Mouse (Mus musculus) WW6 (cell line): ENCODE data around the gene Zfp689.
"Not testable (repeated sequence)": the region's sequence is repeated elsewhere in the genome, so short reads cannot be mapped to it uniquely, and the experiment has no call there.

ENCODE experiments used
- DNase-seq: peaks from one replicate; pipeline ENCODE4 v3.0.0-alpha.2; 2013; ENCODE audit warnings: low read depth, low spot score

Gene Zfp689

DNA sequence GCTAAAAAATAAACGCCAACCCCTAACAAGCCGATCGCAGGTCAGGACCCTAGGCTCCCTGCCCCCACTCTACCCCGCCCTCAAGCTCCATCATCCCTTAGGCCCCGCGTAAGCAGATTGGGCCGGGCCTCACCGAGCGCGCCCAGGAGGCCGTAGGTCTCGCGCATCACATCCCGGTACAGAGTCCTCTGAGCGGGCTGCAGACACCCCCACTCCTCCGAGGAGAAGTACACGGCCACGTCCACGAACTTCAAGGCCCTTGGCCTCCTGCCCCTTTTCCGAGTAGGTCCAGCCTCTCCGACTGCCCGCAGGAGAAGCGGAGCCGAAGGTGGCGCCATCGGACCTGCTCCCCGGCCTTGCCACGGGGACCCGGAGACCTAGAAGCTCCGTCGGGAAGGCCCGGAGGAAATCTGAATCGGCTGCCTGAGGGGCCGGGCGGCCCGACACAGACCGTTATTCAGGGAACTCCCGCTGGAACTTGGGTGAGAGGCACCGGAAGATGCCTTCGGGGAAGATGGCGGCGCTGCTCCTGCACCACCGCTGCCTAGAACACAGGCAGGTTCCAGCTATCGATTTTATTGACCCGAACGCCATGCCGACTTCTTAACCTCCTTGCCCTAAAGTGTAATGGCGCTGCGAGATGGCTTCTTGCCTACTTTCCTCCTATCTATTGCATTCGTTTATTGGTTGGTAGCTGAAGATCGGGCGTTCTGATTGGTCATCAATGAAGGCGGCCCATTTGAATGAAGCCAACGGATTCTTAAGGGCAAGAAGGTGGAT is at the start of gene Zfp689:
TSS of gene Zfp689 (minus strand) at position 638 of the 780 bp plus-strand sequence.
- DNase-seq: peak; percentile 89

DNA sequence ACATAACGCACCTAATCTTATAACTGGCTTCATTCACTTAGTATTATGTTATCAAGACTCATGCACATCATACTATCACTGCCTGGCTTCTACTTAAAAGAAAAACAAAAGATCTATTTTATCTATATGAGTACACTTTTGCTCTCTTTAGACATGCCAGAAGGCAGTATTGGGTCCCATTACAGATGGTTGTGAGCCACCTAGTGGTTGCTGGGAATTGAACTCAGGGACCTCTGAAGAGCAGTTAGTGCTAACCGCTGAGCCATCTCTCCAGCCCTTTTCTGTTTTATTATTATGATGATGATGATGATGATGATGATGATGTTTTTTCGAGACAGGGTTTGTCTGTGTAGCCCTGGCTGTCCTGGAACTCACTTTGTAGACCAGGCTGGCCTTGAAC is 49.4 kb upstream of the Zfp689 start:
- DNase-seq: no peak

DNA sequence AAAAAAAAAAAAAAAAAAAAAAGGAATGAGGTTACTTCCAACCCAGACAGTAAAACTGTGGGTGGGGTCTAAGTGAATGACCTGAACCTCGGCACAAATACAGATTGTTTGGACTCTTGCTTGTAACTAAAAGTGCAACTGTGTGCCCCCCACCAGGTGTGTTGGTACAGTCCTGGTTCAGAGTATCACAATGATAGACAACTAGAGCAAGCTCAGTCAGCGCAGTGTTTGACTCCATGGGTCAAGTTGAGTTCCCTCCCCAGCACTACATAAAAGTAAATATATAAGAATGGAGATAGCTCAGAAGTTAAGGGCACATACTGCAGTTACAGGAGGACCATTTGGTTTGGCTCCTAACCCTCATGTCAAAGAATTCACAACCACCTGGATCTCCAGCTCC is 48.4 kb upstream of the Zfp689 start:
- DNase-seq: no peak

DNA sequence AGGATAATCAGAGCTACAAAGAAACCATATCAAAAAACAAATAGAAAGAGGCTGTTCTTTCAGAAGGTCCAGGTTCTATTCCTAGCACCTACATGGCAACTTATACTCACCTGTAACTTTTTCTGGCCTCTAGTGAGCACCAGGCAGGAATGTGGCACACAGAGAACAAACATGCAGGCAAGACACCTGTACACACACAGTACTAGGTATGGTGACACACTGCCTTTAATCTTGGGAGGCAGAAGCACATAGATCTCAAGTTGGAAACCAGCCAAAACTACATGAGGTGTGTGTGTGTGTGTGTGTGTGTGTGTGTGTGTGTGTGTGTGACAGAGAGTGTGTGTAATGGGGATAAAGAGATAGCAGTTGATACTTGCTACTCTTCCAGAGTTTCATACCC is 45.7 kb upstream of the Zfp689 start:
- DNase-seq: no peak

DNA sequence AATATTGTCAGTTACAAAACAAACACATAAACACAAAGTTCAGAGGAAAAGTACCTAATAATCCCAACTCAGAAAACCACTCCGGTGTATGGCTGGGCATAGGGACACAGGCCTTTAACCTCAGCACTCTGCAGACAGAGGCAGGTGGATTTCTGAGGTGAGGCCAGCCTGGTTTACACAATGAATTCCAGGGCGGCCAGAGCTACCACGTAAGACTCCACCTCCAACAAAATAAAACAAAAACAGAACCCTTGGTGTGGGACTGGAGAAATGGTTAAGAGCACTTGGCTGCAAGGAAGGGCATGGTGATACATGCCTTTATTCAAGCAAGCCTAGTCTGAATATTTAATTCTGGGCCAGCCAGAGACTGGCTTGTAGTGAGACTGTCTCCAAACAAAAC is 42.9 kb upstream of the Zfp689 start:
- DNase-seq: no peak

DNA sequence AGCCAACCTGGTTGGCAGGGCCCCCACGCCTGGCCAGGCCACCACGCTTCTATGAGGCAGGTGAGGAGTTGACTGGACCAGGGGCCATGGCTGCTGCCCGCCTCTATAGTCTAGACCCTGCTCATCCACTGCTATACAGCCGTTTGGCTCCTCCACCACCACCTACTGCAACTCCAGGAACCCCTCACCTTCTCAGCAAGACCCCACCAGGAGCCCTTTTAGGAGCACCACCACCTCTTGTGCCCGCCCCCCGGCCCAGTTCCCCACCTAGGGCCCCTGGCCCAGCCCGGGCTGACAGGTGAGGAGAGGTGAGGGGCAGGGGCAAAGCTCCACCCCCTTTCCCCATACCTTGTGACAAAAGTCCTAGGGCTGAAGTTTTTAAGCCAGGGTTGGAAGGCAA is 41.0 kb upstream of the Zfp689 start:
- DNase-seq: no peak

DNA sequence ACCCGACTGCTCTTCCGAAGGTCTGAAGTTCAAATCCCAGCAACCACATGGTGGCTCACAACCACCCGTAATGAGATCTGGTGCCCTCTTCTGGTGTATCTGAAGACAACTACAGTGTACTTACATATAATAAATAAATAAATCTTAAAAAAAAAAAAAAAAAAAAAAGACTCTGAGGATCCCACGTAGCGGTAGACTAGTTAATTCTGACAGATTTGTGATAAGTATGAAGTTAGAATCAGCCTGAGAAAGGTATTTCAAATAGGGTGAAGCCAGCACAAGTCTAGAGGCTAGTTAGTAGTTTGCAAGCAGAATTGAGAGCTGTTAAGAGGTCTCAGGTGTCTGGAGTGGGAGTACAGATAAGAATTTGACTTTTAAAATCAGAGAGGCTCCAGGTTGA is 39.4 kb upstream of the Zfp689 start:
- not testable (repeated sequence) for DNase-seq

DNA sequence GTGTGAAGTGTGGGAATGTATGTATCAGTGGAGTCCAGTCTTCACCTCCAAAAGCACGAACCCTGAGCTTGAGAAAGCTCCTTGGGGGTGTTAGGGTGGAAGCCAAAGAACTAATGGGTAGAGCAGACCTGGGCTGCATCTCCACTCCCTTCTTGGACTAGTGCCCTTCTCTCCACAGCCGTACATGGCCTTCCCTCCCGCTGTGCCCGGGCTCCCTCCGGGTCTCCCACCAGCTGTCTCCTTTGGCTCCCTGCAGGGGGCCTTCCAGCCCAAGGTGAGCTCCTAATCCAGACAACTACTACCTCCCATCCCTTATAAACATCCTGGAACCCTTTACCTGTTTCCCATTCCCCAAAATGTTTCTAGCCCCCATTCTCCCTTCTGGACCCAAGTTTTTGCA is 36.5 kb upstream of the Zfp689 start:
- DNase-seq: no peak

DNA sequence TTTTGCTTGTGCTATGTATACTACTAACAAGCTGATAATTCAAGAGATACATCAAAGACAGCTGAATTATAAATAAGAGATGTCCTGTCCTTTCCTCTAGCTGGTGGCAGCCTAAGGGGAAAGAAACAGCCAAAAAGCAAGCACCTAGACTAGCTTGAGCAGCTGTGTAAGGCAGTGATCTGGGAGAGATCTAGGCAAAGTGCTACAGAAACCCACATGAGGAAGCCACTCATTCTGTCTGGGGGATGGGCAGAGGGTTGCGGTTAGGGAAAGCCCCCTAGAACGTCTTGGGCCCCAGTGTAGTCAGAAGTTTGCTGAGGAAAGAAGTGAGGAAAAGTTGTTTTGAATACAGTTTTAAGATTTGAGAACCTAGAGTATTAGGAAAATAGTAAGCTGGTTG is 31.4 kb upstream of the Zfp689 start:
- DNase-seq: no peak

DNA sequence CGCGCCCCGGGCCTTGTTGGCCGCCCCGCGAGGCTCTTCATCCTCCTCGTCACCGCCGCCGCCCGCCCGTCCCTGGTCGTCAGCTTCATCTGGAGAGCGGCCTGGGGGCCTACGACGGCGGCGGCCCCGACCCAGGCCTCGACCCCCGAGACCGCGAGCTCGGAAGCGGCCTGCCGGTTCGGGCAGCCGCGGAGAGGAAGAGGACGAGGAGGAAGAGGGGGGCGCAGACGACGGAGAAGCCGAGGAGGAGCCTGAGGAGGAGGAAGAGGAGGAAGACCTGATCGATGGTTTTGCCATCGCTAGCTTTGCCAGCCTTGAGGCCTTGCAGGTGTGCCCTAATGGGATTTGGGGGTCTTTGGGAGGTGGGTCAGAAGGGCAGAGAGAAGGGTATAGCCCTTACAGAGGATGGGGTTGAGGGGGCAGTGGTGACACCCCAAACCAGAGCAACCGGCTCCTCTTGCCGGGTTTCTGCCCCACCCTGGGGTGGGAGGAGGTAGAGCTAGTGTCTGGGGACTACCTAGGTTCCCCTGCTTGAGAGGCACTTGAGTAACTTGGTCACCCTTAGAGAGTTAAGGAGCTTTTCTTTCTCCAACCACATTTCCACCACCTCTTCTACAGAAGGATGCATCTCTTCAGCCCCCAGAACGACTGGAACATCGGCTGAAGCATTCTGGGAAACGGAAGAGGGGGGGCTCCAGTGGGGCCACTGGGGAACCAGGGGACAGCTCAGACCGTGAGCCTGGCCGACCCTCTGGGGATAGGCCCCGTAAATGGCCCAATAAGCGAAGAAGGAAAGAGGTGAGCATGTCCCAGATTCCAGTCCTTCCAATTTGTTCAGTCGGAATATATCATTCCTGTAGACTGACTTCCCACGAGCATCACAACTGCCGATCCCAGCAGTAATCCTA is 30.6 kb upstream of the Zfp689 start:
- DNase-seq: no peak

DNA sequence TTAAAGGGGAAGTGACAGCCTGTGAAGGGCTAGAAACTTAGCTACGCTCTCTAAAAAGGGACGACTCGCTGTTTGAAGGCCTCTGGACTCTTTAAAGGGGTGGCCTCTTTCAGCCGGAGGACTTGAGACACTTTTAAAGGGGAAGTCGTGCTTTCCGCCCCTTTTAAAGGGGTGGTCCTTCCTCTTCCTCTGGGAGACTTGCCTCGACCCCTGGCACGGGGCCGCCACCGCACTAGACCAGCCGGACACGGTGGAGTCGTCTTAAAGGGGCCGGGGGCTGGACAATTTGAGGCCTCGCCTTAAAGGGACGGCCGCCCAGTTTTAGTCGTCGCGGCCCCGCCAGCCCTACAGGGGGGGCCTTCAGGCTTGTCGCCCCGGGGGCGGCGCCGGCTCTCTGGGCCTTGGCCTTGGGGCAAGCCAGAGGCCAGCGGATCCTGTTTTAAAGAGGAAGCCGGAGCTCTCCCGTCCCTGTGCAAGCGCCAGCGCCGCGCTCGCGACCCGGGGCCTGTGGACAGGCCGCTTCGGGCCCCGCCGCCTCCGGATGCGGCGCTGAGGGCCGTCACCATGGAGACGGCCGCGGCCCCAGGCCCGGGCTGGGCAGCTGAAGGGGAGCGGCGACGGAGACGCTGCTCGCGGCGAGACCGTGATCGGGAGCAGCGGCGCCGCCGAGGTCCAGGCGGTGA is 29.8 kb upstream of the Zfp689 start, which contains the start of gene Fbrs:
TSS of gene Fbrs (plus strand) at position 565 of the 683 bp plus-strand sequence.
- peak; percentile 47 for DNase-seq

DNA sequence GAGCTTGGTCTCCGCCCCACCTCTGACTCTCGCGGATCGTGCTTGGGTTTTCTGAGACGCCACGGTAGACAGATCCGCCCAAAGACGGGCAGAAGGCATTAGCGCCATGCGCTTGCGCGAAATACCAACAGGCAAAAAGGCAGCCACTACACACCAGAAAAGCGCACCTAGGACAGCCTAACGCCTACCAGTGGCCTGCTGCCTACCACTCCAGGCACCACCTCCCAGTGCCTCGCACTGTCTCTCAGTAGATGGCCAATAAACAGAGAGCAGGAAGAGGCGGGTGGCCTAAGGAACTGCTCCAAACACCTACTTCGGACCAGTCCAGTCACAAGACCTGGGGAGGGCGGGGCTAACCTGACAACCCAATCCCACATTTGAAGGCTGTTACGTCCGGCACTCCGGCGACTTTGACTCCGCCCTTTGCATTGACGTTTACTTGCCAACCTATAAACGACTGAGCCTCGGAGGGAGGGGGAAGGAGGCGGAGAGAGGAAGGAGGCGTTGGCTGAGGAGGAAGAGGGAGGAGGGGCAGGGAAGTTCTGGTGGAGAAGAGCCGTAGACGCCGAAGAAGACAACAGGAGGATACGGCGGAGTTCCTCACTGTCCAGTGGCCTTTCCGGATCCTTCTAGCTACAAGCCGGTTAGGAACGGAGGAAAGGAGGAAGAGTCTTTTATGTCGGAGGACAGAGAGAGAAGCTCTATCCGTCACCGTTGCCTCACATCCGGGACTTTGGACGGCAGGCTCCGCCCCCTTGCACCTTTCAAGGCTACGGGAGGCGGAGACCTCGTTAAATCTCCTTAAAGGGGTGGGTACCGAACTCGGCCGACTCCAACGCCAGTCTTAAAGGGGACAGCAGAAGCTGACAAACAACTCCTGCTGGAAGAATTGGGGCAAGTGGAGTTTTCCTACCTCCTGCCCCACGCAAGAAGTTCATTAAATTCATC is 29.0 kb upstream of the Zfp689 start:
- DNase-seq: peak; percentile 99

DNA sequence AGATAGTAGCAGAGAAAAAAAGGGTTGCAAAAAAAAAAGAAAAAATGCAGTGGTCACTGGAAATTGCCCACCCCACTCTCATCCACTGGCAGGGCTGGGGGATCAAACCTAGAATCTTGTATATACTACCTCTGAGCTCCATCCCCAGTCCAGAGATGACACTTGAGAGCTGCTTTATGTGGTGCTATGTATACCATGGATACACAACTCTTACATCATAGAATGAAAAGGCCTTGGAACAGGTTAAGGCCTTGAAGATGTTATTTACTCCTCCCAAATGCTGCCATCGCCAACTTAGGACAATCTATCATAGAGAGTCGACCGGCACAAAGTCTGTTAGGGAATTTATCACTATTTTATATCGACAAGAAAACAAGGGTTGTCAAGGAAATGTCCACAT is 27.9 kb upstream of the Zfp689 start:
- no peak for DNase-seq

DNA sequence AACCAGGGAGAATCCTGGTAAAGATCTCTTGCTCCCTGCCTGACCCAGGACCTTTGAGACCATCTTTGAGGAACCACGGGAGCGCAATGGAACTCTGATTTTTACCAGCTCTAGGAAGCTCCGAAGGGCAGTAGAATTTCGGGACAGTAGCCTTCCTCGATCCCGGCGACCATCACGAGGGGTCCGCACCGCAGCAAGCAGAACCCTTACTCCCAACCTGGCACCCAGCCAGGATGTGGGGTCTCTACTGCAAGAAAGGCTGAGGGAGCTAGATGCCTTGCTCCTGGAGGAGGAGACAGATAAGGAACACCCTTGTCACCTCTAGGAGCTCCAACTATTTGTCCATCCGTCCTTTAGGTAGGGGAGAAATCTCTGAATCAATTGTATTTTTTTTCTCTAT is 27.4 kb upstream of the Zfp689 start:
- no peak for DNase-seq

DNA sequence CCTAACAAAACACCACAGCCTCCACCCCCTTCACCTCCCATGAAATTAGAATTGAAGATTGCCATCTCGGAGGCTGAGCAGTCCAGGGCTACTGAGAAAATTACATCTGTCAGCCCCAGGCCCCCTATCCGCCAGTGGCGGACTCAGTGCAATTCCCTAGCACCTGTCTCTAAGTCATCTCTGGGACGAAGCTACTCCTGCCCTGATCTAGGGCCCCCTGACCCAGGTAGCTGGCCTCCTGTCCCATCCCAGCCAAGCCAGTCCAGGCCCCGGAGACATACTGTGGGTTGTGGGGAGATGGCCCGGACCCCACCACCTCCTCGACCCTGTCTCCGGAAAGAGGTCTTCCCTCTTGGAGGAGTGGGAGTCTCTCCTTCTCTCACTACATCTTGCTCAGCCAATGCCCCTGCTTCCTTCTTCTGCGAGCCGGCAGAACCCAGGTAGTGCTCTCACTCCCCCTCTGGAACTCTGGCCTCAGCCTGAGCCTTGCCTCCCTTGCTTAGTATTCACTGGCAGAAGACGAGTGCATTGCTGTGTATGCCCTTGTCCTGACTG is 26.3 kb upstream of the Zfp689 start:
- DNase-seq: no peak

DNA sequence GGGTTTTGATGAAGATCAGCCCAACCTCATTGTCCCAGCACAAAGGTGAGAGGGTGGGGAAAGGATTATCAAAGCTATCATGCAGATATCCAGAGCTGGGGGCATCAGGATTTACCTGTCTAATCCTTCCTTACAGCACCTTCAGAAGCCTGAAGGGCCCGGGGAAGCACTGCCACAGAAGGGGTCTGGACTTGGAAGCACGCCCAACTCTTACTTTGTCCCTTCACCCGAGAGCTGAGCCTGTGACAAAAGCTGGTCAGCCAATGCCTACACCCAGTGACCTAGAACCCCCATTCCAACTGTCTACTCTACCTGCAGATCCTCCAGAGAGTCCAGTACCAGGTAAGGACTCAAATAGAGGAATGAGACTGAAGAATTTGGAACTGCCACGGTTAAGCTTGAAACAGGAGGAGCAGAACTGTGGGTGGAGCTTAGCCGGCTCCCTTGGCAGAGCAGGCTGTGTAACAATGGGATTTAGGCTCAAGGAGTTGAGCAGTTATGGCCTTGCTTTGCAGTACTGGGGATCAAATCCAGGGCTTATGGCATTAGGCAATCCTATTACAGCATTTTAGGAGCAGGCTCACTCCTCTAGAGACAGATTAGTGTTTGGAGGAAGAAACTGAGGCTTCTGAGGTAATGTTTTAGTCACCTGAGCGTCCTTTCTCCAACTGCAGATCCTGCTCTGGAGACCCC is 25.6 kb upstream of the Zfp689 start:
- no peak for DNase-seq

DNA sequence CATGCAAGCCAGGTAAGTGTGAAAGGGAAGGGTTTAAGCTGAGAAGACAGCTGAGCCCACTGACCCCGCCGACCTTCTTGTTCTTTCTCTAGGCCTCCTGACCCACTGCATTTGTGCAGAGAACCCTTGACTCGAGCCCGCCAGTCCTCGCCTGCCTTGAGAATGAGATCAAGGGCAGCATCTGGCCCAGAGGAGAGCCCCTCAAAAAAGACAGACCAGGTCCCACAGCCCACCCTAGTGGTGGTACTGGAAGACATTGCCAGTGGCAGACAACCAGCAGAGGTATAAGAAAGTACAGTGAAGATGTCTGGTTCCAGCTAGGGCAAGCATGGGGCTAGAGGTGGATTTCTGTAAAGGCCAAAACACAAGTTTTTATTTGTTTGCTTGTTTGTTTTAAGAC is 24.7 kb upstream of the Zfp689 start:
- no peak for DNase-seq

DNA sequence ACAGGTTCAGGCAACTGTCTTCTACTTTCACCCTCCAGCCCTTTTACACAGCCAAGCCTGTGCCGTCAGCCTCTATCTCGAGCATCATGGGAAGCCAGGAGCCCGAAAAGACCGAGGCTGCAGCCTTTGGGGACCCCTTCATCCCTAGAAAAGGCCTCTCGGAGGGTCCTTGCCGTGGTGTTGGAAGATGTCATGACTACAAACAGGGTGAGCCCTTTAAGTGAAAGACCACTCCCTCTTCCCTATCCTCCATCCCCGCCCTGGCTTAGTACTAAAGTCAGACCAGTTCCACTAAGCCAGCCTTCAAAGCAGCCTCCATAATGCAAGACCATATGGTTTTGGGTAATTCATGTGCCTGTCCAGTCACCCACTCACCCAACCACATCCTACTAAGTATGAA is 23.1 kb upstream of the Zfp689 start:
- DNase-seq: no peak

DNA sequence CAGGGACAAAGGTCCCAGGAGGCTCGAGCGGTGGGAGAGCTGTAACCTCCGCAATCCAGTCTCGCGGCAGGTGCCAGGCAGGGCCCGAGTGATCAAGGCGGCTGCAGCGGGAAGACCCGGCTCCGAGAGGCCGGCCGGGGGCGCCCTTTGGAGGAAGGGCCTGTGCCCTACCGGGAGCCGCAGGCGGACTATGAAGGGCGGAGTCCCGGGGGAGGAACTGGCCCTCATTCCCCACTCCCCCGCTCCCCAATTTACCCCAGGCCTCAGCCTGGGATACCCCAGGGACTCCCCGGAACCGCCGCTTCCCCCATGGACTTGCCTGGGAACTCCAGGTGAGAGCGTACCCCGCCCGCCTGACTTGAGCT is 22.7 kb upstream of the Zfp689 start:
- DNase-seq: no peak
